Mouse (Mus musculus) spleen, adult 2 months (tissue): ENCODE results near the gene C1qtnf5.

Source experiments
- CTCF ChIP-seq: fragments of 200-500 bp; IDR thresholded peaks from 2 replicates; pipeline ENCODE4 v1.5.1; 2011; ENCODE audit warnings: mild to moderate bottlenecking, inconsistent platforms; ENCODE audit not compliant: insufficient read depth, insufficient read length, insufficient replicate concordance; ENCODE audit errors: extremely low read depth
- POLR2A ChIP-seq: fragments of 200-500 bp; IDR thresholded peaks from 2 replicates; pipeline ENCODE4 v1.6.1; 2011; ENCODE audit warnings: low read depth, low read length, inconsistent platforms

DNA sequence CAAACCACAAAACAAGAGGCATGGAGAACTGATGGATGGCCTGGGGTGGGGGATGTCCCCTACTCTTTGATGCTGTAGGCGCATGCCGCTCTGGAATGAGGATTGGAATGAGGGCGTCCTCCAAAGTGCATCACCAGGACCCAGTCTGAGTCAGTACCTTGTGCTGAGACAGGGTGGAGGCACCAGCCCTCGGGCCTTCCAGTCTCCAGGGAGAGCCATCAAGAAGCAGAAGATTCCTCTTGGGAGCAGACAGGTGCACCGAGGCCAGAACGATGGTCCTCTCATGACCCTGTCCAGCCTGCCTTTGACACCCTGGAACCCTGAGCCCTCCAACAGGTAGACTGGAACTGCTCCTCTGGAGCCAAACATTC is 39.1 kb upstream of the C1qtnf5 start:
- TF ChIP-seq CTCF (no peak), POLR2A (no peak)
